Mouse (Mus musculus) CH12.LX (cell line): Measurements from ENCODE around the gene Psmb9. TPM values are rescaled to one million over a fixed set of nuclear protein-coding genes. Genes with fewer than 3 reads are reported as not detected.
"Not testable (repeated sequence)": the region's sequence is repeated elsewhere in the genome, so short reads cannot be mapped to it uniquely, and the experiment has no call there.

Experiments used
- DNase-seq: peaks from one replicate; pipeline ENCODE4 v3.0.0-alpha.2; 2013; ENCODE audit errors: extremely low read depth
- H3K27ac ChIP-seq: 2 replicates; pipeline ENCODE4 v1.5.1; 2012; ENCODE audit warnings: low read depth, mild to moderate bottlenecking, control low read depth, moderate library complexity; ENCODE audit not compliant: insufficient read depth
- H3K27me3 ChIP-seq: replicated peaks from 2 replicates; pipeline ENCODE3; 2012; ENCODE audit warnings: inconsistent platforms
- H3K36me3 ChIP-seq, 2 experiments: replicated peaks in 1 of 2; 2 replicates each; pipeline versions ENCODE3 to v1.6.1; 2012; ENCODE audit warnings: inconsistent platforms in 1 of 2, low read length in 1 of 2, mild to moderate bottlenecking in 1 of 2, mixed read lengths in 1 of 2, moderate library complexity in 1 of 2; ENCODE audit not compliant: control insufficient read depth in 1 of 2, insufficient read depth in 1 of 2
- H3K4me1 ChIP-seq, 2 experiments: 2 replicates each; pipeline ENCODE4 v1.6.1; 2012; ENCODE audit warnings: inconsistent platforms in 1 of 2, moderate library complexity in 1 of 2; ENCODE audit not compliant: insufficient read depth in 2 of 2, control insufficient read depth in 1 of 2
- H3K4me2 ChIP-seq: 2 replicates; pipeline ENCODE4 v1.6.1; 2012; ENCODE audit warnings: low read depth, mild to moderate bottlenecking, control low read depth; ENCODE audit not compliant: poor library complexity, insufficient read depth, severe bottlenecking
- H3K4me3 ChIP-seq, 3 experiments: fragments of 150-350 bp in 1 of 3; sonication (generic) in 1 of 3; replicated peaks in 1 of 3; 2 replicates each; pipeline versions ENCODE3 to v1.5.1; 2011 to 2012; ENCODE audit warnings: low read depth in 2 of 3, low read length in 2 of 3, mild to moderate bottlenecking in 2 of 3, moderate library complexity in 2 of 3, control low read depth in 1 of 3, improper control_type of control experiment in 1 of 3, inconsistent platforms in 1 of 3, mixed read lengths in 1 of 3; ENCODE audit not compliant: poor library complexity in 1 of 3
- H3K79me2 ChIP-seq: replicated peaks from 2 replicates; pipeline ENCODE4 v1.6.1; 2012; ENCODE audit warnings: mild to moderate bottlenecking, moderate library complexity; ENCODE audit not compliant: control insufficient read depth, poor library complexity, insufficient read depth, severe bottlenecking; ENCODE audit errors: extremely low read depth
- H3K9ac ChIP-seq: 2 replicates; pipeline ENCODE4 v1.6.1; 2012; ENCODE audit warnings: low read depth, mild to moderate bottlenecking, control low read depth, moderate library complexity; ENCODE audit not compliant: insufficient read depth
- H3K9me3 ChIP-seq: replicated peaks from 2 replicates; pipeline ENCODE3; 2012; ENCODE audit warnings: low read length, inconsistent platforms, mixed read lengths
- E2F4 ChIP-seq: IDR thresholded peaks from 2 replicates; pipeline ENCODE4 v1.6.1; 2011; ENCODE audit warnings: low read depth, low read length, improper control_type of control experiment; ENCODE audit not compliant: insufficient replicate concordance
- GABPA ChIP-seq: IDR thresholded peaks from 2 replicates; pipeline ENCODE4 v1.6.1; 2012; ENCODE audit warnings: low read depth, low read length, improper control_type of control experiment, inconsistent platforms; ENCODE audit not compliant: insufficient replicate concordance
- HCFC1 ChIP-seq: IDR thresholded peaks from 2 replicates; pipeline ENCODE4 v1.6.1; 2012; ENCODE audit warnings: low read depth, mild to moderate bottlenecking, inconsistent platforms, low read length, improper control_type of control experiment
- JUND ChIP-seq: conservative IDR thresholded peaks from 2 replicates; pipeline ENCODE4 v1.6.1; 2011; ENCODE audit warnings: low read depth, low read length, improper control_type of control experiment
- MEF2A ChIP-seq: IDR thresholded peaks from 2 replicates; pipeline ENCODE4 v1.6.1; 2014; ENCODE audit warnings: low read depth, mild to moderate bottlenecking, inconsistent platforms, low read length, improper control_type of control experiment, borderline replicate concordance
- NRF1 ChIP-seq: IDR thresholded peaks from 2 replicates; pipeline ENCODE4 v1.6.1; 2014; ENCODE audit warnings: low read depth, mild to moderate bottlenecking, inconsistent platforms, low read length, improper control_type of control experiment, moderate library complexity
- RCOR1 ChIP-seq: conservative IDR thresholded peaks from 2 replicates; pipeline ENCODE4 v1.6.1; 2012; ENCODE audit warnings: low read depth, mild to moderate bottlenecking, inconsistent platforms, low read length, improper control_type of control experiment
- TCF12 ChIP-seq: IDR thresholded peaks from 2 replicates; pipeline ENCODE4 v1.6.1; 2014; ENCODE audit warnings: low read depth, mild to moderate bottlenecking, inconsistent platforms, low read length, improper control_type of control experiment
- USF1 ChIP-seq: IDR thresholded peaks from 2 replicates; pipeline ENCODE4 v1.6.1; 2014; ENCODE audit warnings: low read depth, mild to moderate bottlenecking, inconsistent platforms, low read length, improper control_type of control experiment
- ZKSCAN1 ChIP-seq: IDR thresholded peaks from 2 replicates; pipeline ENCODE4 v1.6.1; 2012; ENCODE audit warnings: low read depth, inconsistent platforms, low read length, improper control_type of control experiment, borderline replicate concordance
- dilution Hi-C: fragments of 300-500 bp; cut with MboI; formaldehyde crosslinking; loops from 2 replicates; pipeline ENCODE4 v1.14.3; 2020; ENCODE audit warnings: low sequenced_read_pairs; ENCODE audit not compliant: extremely low pct_unique_long_range_greater_than_20kb, extremely low pct_ligation_motif_present
- in situ Hi-C: fragments of 300-500 bp; cut with MboI; formaldehyde crosslinking; loops from 3 replicates; pipeline ENCODE4 v1.14.3; 2019; ENCODE audit warnings: low sequenced_read_pairs, low pct_ligation_motif_present, low pct_unique_long_range_greater_than_20kb, mixed read lengths
- polyA plus RNA-seq: library from polyadenylated mRNA; unstranded; fragments of >175 nt; gene quantifications from 2 replicates; pipeline ENCODE4 v1.2.1, GENCODE M21; 2012; ENCODE audit warnings: low read depth; ENCODE audit not compliant: insufficient read length
- total RNA-seq, 2 experiments: library from RNA; depleted of rRNA; stranded (reverse); fragments of 300-350 nt in 1 of 2; fragments of >200 nt in 1 of 2; gene quantifications; 2 replicates each; pipeline ENCODE4 v1.2.3; 2012 to 2014

Gene Psmb9
- total and polyA plus RNA-seq, 3 experiments: 159 to 435 (median 192) TPM

DNA sequence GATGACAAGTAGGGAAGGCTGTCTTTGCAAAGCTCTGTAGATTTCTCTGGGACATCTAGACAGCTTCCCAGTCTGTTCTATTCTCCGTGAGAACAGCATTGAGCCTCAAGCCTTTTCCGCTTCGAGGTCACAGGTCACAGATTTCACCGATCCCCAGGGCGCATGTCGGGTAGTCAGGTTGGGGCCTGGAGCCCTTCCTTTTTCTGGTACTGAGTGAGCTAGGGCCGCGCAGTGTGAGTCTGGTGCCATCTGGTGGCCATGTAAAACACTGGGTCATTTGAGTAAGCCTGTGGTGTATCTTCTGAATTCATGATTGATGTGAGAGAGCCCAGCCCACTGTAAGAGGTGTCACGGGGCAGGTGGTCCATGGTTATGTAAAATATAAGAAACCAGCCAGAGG, 47.4 kb upstream of the Psmb9 start (continued):
- TF ChIP-seq ZKSCAN1 (no peak), TCF12 (peak; percentile 63), RCOR1 (no peak; the same call in 1 of the 2 replicates), MEF2A (peak; percentile 74), JUND (no peak), NRF1 (peak; percentile 76), USF1 (no peak), E2F4 (no peak; the same call in 1 of the 2 replicates), HCFC1 (peak; percentile 60), GABPA (no peak)
- TF ChIP-seq, all 38 proteins: peak for 21

DNA sequence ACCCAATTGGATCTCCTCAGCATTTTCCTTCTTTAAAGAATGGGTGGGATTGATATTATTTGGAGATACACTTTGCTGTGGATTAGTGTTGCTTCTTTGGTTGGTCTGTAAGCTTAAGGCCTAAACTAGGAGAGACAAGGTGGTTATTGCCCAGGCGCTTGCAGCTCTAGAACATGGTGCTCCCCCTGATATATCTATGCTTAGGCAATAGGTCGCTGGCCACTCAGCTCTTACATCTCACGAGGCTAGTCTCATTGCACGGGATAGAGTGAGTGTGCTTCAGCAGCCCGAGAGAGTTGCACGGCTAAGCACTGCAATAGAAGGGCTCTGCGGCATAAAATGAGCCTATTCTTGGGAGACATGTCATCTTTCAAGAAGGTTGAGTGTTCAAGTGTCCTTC, 44.5 kb upstream of the Psmb9 start:
- H3K27me3 ChIP-seq, H3K4me3 ChIP-seq, H3K4me2 ChIP-seq, H3K36me3 ChIP-seq, H3K27ac ChIP-seq, H3K9me3 ChIP-seq, H3K79me2 ChIP-seq, dilution Hi-C loops, H3K9ac ChIP-seq, DNase-seq, in situ Hi-C loops: not testable (repeated sequence)
- H3K4me1 ChIP-seq: peaks cover 0 to 18% of the 10 kb centered on the region in 2 experiments; a peak in 2 of 4 replicates

DNA sequence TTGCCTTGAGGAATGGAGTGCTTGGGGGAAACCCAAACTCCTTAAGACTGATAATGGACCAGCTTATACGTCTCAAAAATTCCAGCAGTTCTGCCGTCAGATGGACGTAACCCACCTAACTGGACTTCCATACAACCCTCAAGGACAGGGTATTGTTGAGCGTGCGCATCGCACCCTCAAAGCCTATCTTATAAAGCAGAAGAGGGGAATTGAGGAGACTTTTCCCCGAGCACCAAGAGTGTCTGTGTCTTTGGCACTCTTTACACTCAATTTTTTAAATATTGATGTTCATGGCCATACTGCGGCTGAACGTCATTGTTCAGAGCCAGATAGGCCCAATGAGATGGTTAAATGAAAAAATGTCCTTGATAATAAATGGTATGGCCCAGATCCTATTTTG, 43.4 kb upstream of the Psmb9 start:
- DNase-seq, in situ Hi-C loops, H3K9ac ChIP-seq, H3K9me3 ChIP-seq, H3K27ac ChIP-seq, dilution Hi-C loops, H3K27me3 ChIP-seq, H3K4me2 ChIP-seq, H3K4me3 ChIP-seq, H3K36me3 ChIP-seq, H3K79me2 ChIP-seq: not testable (repeated sequence)
- H3K4me1 ChIP-seq: peaks cover 0 to 17% of the 10 kb centered on the region in 2 experiments; a peak in 2 of 4 replicates

- H3K79me2 ChIP-seq, H3K27me3 ChIP-seq, H3K4me2 ChIP-seq, H3K4me3 ChIP-seq, H3K36me3 ChIP-seq, H3K9me3 ChIP-seq, dilution Hi-C loops, DNase-seq, H3K4me1 ChIP-seq, H3K27ac ChIP-seq, H3K9ac ChIP-seq, in situ Hi-C loops: not testable (repeated sequence)
These were observed 38.3 kb upstream of the Psmb9 start for GRCm38 (mm10) chr17:34225911-34226310.
